Mouse (Mus musculus) lung, postnatal 0 days (tissue): ENCODE results near the gene Defa26.
"Not testable (repeated sequence)": the region's sequence is repeated elsewhere in the genome, so short reads cannot be mapped to it uniquely, and the experiment has no call there.

ENCODE experiments used
- CTCF ChIP-seq: IDR thresholded peaks from 2 replicates; pipeline ENCODE4 v1.5.1; 2016; ENCODE audit warnings: antibody characterized with exemption, mild to moderate bottlenecking
- EP300 ChIP-seq: IDR thresholded peaks from 2 replicates; pipeline ENCODE4 v1.6.1; 2016; ENCODE audit warnings: antibody characterized with exemption, mild to moderate bottlenecking, control low read depth

GRCm38 (mm10) chr8:21655480-21655879 is 37.5 kb downstream of the Defa26 start, which contains the start of gene Defa17:
- TF ChIP-seq EP300, CTCF: not testable (repeated sequence)
